Mouse (Mus musculus): ENCODE measurements around the gene Fam166b.

- TF ChIP-seq POLR2A (IDR thresholded peaks at IDR 0.05; ENCODE audit: borderline replicate concordance, extremely low read depth, low read depth, low read length) (no peak), CTCF (IDR thresholded peaks at IDR 0.05; ENCODE audit: insufficient read depth, low read length) (no peak)
These were observed 11.5 kb downstream of the Fam166b start for GRCm38 (mm10) chr4:43417269-43418062.

Data from lung, adult 2 months (tissue).